Mouse (Mus musculus) kidney, adult 18-20 months (tissue): Measurements from ENCODE around the gene Ythdc1.
A peak's percentile ranks its signal among the peaks of the same experiment; 100 is the strongest.
"Not testable (repeated sequence)": the region's sequence is repeated elsewhere in the genome, so short reads cannot be mapped to it uniquely, and the experiment has no call there.

Experiments
- DNase-seq: peaks from one replicate; pipeline ENCODE4 v3.0.0; 2021

Gene Ythdc1

GRCm38 (mm10) chr5:86803962-86804940 lies at the start of gene Ythdc1:
Ythdc1 (plus strand) TSS chr5:86804221.
- DNase-seq = peak; percentile 93

GRCm38 (mm10) chr5:86769015-86769658 lies 34.9 kb upstream of the Ythdc1 start:
- no peak for DNase-seq

GRCm38 (mm10) chr5:86771010-86771409 lies 33.0 kb upstream of the Ythdc1 start:
- DNase-seq = no peak

- DNase-seq = no peak
These were observed 27.1 kb upstream of the Ythdc1 start for GRCm38 (mm10) chr5:86776941-86777340.

- no peak for DNase-seq
These were observed 25.6 kb upstream of the Ythdc1 start for GRCm38 (mm10) chr5:86778471-86778870.

GRCm38 (mm10) chr5:86783059-86783458 lies 21.0 kb upstream of the Ythdc1 start:
- no peak for DNase-seq

GRCm38 (mm10) chr5:86784205-86784604 lies 19.8 kb upstream of the Ythdc1 start:
- DNase-seq = no peak

GRCm38 (mm10) chr5:86786798-86787197 lies 17.2 kb upstream of the Ythdc1 start:
- no peak for DNase-seq

GRCm38 (mm10) chr5:86789954-86790353 lies 14.1 kb upstream of the Ythdc1 start:
- DNase-seq = no peak

GRCm38 (mm10) chr5:86792249-86792648 lies 11.8 kb upstream of the Ythdc1 start:
- no peak for DNase-seq

- DNase-seq = no peak
These were observed 11.2 kb upstream of the Ythdc1 start for GRCm38 (mm10) chr5:86792807-86793206.

- no peak for DNase-seq
These were observed 12.8 kb downstream of the Ythdc1 start for GRCm38 (mm10) chr5:86816795-86817194.

- not testable (repeated sequence) for DNase-seq
These were observed 32.4 kb downstream of the Ythdc1 start for GRCm38 (mm10) chr5:86836378-86836777.

- no peak for DNase-seq
These were observed 34.1 kb downstream of the Ythdc1 start for GRCm38 (mm10) chr5:86838110-86838509.

- DNase-seq = no peak
These were observed 35.5 kb downstream of the Ythdc1 start for GRCm38 (mm10) chr5:86839472-86839871.

GRCm38 (mm10) chr5:86840207-86840606 lies 36.2 kb downstream of the Ythdc1 start:
- DNase-seq = no peak

GRCm38 (mm10) chr5:86841261-86841660 lies 37.2 kb downstream of the Ythdc1 start:
- DNase-seq = not testable (repeated sequence)

GRCm38 (mm10) chr5:86850104-86850503 lies 46.1 kb downstream of the Ythdc1 start:
- no peak for DNase-seq

- DNase-seq = no peak
These were observed 47.6 kb downstream of the Ythdc1 start for GRCm38 (mm10) chr5:86851658-86852057.

GRCm38 (mm10) chr5:86856505-86856904 lies 52.5 kb downstream of the Ythdc1 start:
- DNase-seq = not testable (repeated sequence)

- no peak for DNase-seq
These were observed 53.7 kb downstream of the Ythdc1 start for GRCm38 (mm10) chr5:86857682-86858081.

GRCm38 (mm10) chr5:86858336-86858735 lies 54.3 kb downstream of the Ythdc1 start:
- no peak for DNase-seq

- no peak for DNase-seq
These were observed 67.9 kb downstream of the Ythdc1 start for GRCm38 (mm10) chr5:86871877-86872276.
